Mouse (Mus musculus): ENCODE results near the gene Aloxe3.

Gene Aloxe3

GRCm38 (mm10) chr11:69185031-69185430, 59.3 kb downstream of the Aloxe3 start:
- DNase-seq = no peak

DNA sequence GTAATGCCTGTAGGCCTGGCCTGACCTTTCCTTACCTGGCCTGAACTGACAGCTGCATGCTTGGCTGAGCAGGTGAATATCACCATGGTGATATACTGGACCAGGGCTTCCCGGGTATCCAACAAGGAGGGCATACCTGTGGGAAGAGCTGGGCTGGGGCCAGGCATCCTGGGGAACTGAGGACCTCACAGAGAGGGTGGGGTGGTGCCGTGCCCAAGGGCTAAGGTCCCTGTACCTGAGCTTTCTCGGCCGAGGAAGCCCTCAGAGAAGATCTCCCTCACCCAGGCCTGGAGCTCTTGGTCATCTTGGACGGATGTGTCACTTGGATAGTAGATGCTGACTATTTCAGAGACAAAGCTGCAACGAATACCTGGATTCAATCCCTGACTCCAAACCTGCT, 60.2 kb downstream of the Aloxe3 start:
- no peak for DNase-seq

- no peak for DNase-seq
Measured at GRCm38 (mm10) chr11:69192840-69193239, 67.1 kb downstream of the Aloxe3 start.

DNA sequence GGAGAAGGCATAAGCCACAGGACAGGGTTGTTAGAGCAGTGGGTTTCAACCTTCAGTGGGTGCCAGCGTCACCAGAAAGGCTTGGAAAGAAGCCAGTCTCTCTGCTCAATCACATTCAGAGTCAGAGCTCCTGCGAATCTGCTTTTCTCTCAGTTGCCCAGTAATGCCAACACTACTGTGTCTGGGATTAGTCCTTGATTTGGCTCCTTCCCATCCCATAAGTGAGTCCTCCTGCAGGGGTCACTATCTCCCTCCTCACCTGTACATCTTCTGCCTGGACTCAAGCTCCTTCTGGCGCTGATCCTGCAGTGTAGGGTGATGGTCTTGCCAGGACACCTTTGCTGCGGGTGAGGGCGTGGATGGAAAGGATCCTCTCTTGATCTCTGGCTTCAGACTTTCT, 71.1 kb downstream of the Aloxe3 start:
- DNase-seq = no peak

DNA sequence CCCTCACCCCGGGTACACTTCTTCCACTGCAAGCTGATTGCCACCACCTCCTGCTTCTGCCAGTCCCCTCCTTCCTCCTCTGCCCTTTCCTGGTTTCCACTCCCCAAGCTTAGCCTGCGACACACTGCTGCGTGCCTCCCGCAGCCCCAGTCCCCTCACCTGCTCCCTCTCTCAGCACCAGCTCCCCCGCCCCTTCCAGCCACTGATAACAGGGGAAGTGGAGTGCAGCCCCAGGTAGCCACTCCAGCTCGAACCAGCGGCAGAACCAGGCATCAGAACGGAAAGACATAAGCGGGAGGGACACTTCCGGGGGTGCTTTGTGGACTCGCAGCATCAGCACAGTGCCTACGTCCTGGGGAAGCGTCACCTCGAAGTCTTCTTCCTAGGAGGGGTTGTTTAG, 71.5 kb downstream of the Aloxe3 start:
- DNase-seq = no peak

DNA sequence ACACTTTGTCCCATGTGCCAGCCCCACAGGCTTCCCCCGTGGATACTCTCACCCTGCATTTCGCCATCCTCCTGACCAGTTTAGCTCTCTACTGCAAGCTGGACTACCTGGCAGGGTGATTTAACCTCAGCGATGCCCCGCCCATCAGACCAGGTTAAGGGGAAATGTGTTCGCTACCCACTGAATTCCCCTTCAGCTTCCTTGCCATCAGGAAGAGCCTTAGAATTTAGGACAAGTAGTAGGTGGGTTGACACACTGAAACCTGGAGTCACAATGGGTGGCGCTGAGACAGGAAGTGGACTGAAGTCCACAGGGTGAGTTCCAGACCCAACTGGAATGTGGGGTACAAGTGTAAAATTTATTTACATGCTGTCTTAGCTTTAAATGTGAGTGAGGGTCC, 72.0 kb downstream of the Aloxe3 start, which contains the start of gene Alox8:
Alox8 (minus strand) TSS at position 101 of the 400 bp plus-strand sequence.
- no peak for DNase-seq
